Mouse (Mus musculus) liver, postnatal 0 days (tissue): Measurements from ENCODE around the gene Srgap1.

Experiments used
- CTCF ChIP-seq: sonication (generic); IDR thresholded peaks from 2 replicates; pipeline ENCODE4 v1.5.1; 2016; ENCODE audit warnings: antibody characterized with exemption, low read depth
- EP300 ChIP-seq: IDR thresholded peaks from 2 replicates; pipeline ENCODE4 v1.6.1; 2016; ENCODE audit warnings: antibody characterized with exemption, low read depth, mild to moderate bottlenecking

DNA sequence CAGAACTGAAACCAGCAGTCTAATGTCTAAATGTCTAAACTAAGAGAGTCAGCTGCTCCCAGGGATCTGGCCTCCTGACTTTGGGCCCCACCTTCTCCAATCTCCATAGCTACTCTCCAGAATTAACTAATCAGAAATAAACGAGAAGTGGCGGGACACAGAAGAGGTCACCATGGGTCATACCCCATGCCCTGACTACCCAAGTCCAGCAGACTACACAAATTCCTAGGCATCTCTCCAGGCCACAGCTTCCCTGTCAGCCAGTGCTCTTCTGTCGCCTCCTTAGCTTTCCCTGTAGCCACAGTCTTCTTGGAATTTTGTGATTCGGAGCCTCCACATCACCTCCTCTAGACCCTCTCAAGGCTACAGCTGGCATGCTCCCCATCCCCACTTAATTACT is 51.7 kb downstream of the Srgap1 start:
- TF ChIP-seq CTCF = no peak
- TF ChIP-seq EP300 = no peak
